Mouse (Mus musculus): ENCODE data around the gene Zyx.

The Zyx gene

DNA sequence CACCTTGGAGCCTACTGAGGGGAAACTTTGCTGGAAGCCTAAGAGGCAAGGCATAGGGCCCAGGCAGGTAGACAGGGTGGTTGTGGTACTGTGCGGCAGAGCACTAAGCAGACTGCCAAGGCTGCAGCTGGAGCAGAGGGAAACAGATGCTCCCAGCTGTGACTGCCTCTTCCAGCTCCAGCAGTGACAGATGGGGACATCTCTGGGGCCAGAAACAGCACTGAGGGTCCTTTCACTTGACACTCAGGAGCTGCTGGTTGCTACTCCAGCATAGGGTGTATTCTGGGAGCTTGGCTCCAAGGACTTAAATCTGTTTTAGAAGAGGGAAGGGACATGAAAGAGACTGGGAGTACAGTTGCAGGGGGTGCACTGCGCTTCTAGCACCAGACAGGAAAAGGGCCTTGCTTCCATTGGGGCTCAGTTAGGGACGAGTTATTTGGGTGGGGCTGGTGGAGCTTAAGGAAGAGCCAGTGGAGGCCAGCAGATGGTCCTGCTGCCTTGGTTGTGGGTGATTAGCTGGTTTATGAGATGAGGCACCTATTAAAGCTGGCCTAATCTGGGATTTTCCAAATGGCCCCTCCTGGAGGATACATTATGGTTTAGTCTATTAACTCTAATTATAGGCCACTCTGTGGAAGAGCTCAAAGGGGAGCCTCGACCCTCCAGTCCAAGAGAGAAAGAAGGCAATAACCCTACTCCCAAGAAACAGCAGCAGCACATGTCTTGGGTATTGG, 21.4 kb downstream of the Zyx start:
- DNase-seq (ENCODE audit: low spot score in 2 of 2), result no peak

DNA sequence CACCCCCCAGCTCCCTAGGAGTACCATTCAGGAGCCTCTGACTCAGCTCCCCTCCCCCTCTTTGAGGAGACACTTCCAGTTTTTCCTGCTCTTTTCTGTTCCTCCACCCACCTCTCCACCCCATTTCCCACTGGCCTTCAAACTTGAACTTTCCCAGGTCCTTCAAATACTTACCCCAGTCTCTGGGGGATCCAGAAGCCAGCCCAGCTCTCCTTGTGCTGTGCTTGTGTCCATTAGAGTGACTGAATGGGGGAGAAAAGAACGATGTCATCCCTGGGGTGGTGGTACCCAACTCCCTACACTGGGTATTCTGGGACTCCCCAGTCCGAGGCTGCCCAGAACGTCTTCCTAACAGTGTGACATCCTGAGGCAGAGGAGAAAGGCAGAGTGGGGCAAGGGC, 22.6 kb downstream of the Zyx start:
- DNase-seq (ENCODE audit: low spot score in 2 of 2), result no peak

DNA sequence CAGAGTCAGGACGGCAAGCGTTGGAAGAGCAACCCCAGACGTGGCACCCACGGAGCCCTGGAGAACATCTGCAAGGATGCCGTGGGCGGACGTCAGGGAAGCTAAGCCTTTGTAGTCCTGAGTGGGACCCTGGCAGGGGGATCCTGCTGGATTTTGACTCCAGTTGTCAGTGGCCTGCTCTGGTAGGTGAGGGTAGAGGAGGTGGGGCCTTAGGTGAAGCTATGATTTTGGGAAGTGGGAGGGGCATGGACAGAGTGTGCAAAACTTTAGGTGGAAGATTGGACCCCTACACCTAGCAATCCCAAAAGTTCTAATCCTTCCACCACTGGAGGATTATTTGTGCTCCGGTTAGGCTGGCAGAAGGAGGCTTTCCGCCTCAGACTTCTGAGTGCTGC, 23.0 kb downstream of the Zyx start:
- DNase-seq (ENCODE audit: low spot score in 2 of 2), result no peak

DNA sequence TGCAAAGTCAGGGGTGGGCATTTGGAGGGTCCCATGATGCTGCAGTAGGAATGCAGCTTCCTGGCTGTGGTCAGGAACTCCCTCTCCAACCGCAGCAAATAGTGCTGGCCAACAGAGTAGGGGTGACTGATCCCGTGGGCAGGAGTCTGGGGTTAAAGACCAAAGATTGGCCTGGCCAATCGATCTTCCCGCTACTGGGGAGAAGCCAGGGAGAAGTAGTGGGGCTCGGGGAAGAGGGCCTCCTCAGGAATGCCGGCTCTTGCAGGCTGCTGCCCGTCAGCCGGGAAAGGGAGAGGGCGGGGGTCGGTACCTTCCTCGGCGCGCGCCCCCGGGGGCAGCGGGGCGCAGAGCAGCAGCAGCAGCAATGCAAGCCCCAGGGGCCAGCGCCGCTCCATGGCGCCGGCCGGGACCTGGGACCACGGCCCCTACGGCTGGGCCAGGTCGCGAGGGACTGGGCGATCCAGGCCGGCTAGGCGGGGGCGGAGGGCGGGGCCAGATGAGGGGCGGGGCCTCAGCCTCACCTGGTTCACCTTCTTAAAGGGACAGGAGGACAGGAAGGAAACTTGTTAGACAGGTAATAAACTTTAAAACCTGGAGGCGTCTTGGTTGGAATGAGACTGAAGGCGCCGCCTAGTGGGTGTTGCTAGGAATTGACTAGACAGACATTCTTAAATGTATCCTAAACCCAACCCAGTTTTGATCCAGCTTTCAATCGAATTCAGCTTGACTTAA, 23.6 kb downstream of the Zyx start, which contains the start of gene Epha1:
TSS of gene Epha1 (minus strand) at position 453 of the 732 bp plus-strand sequence.
- no peak for DNase-seq (ENCODE audit: low spot score in 2 of 2)

GRCm38 (mm10) chr6:42373669-42374430, 24.4 kb downstream of the Zyx start:
- no peak for DNase-seq (ENCODE audit: low spot score in 2 of 2)

- no peak for DNase-seq (ENCODE audit: low spot score in 2 of 2)
Observed at GRCm38 (mm10) chr6:42374701-42375100, 25.3 kb downstream of the Zyx start.

- no peak for DNase-seq (ENCODE audit: low spot score in 2 of 2)
Observed at GRCm38 (mm10) chr6:42375131-42375530, 25.7 kb downstream of the Zyx start.

DNA sequence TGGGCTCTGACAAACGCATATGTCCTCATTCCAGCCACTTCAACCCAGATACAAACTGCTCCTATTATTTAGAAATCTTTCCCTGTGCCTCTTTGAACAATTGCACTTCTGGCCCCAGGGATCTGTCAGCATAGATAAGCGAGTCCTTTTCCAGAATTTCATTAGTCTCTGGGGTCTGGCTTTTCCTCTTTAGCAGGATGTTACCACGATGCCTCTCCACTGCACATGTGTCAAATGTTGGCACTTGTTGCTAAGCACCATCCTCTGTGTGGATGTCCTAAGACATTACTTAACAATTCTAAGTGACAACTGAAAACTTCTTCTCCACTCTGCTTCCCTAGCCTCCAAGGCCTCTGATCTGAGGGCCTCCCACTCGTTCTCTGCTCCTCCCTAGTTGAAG, 26.6 kb downstream of the Zyx start:
- DNase-seq (ENCODE audit: low spot score in 2 of 2), result no peak

DNA sequence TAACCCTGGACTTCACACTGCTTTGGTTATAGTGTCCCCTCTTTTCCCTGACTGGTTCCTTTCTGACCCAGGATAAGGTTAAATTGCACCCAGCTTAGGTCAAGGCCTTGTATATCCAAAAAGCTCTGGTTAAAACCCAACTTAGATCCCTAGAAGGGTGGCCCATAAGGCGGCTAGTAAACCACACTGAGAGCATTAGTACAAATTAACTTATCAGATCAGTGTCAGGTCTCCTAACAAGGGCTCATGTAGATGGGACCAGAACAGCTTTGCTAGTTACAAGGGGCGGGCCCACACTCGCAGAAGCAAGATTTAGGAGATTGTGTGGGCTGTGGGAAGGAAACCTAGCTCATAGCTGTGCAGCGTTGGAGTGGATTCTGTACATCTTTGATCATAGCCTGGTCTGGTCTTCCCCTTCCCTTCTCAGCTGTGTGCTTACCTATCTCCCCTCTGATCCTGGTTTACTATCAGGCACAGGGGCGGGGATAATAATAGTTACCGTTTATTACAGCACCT, 27.1 kb downstream of the Zyx start:
- DNase-seq (ENCODE audit: low spot score in 2 of 2), result no peak

GRCm38 (mm10) chr6:42377280-42377679, 27.9 kb downstream of the Zyx start:
- no peak for DNase-seq (ENCODE audit: low spot score in 2 of 2)

- no peak for DNase-seq (ENCODE audit: low spot score in 2 of 2)
Observed at GRCm38 (mm10) chr6:42379551-42379950, 30.1 kb downstream of the Zyx start.

DNA sequence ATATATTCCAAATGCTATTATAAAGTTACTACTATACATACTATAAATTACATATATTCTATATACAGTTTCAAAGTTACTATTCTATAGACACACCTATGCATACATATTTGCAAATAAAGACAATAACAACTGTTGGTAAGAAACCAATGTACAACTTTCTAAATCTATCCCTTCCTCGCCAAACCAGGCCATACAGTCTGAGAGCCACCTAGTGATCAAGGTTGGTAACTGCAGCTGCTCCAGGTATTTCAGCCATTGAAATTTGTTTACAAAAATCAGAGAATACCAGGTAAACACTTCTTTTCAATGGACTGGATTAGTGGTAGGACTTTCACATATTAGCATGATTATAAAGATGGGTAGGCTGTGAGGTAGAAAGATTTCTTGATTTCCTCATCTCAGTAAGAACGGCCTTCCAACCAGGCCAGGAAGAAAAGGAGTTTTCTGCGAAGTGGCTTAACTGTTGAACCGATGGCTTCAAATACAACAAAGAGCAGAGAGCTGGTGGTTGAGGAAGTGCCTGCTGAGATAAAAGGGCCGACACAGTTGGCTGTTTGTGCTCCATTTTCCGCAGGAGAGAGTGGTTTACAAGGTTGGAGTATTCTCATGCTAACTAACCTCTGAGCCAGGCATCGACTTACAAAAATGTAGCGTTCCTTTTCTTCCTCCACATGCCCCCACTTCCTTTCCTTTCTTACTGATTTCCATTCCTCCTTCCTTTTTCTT, 31.1 kb downstream of the Zyx start:
- no peak for DNase-seq (ENCODE audit: low spot score in 2 of 2)

DNA sequence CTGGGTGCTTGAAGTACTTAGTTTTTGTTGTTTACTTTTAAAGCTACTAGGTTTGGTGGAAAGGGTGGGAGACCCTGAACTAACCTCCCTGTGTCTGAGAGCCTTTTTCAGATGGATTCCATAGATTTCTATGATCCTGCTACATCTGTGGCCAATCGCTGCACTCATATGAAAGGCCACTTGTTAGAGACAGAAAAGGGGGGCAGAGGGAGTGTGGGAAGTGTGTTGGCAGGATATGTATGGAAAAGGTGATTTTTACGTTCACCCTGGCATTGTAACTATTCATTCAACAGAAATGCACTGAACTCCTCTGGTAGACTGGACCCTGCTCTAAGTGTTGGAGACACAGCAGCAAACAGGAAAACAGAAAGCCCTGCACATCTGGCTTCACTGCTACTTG, 31.8 kb downstream of the Zyx start:
- DNase-seq (ENCODE audit: low spot score in 2 of 2), result no peak

DNA sequence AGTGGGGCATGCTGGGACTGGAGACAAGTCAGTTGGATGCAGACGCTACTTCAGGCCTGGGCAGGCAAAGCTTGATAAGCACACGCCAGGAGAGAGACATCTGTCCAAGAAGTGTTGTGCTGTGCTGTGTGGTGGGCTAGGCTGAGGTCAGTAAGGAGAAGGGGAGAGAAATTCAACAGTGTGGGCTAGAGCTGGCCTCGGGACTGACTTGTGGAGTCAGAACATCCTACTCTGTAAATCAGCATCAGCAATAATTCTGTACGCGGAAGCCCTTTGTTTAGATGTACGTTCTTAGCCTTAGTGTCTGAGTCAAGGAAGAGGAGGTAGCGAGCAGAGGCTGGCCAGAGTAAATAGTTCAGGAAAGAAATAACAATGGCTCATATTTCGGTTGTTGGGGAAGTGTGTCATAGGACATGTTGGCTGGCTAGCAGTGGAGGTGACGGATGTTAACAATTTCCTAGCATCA, 32.5 kb downstream of the Zyx start:
- no peak for DNase-seq (ENCODE audit: low spot score in 2 of 2)

GRCm38 (mm10) chr6:42383360-42383759, 33.9 kb downstream of the Zyx start:
- no peak for DNase-seq (ENCODE audit: low spot score in 2 of 2)

GRCm38 (mm10) chr6:42385635-42386034, 36.2 kb downstream of the Zyx start:
- peak in 1 of 2 experiments; percentile 45 for DNase-seq (ENCODE audit: low spot score in 2 of 2)

- DNase-seq (ENCODE audit: low spot score in 2 of 2), result no peak
Observed at GRCm38 (mm10) chr6:42391796-42392330, 42.4 kb downstream of the Zyx start.

DNA sequence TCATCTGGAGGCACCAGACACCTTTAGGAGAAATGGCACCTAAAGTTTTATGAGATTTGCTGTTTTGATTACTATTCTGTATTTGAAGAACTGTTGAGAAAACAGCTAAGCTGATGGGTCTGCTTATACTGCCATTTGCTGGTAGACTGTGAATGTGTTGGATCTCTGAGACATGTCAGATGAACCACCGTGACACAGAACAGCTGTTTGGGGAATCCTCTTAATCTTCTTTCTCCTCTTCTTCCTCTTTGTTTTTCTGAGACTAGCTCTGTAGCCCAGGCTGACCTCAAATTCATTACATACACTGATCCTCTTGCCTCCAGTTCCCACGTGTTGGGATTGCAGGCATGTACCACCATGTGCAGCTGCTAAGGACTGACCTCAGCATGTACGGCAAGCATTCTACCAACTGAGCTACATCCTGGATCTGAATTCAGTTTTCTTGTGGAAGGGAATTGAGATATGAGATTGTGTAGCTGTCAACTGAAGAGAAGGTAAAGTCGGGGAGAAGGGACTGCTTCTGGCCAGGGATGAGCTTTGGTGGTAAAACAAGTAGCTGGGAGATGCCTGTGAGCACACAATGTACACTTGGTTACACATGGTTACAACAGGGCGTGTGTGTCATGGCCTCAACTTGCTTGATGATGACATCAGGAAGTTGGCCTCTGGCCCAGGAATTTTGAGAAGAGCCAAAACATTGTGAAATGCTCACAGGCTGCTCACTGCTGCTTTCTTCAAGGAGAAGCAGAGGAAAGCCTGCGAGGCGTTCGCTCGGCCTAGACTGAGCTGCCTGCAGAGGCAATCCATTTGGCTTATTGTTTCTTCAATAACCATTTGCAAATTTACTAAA, 46.8 kb downstream of the Zyx start:
- DNase-seq (ENCODE audit: low spot score in 2 of 2), result peak in 1 of 2 experiments; percentile 28

- DNase-seq (ENCODE audit: low spot score in 2 of 2), result no peak
Observed at GRCm38 (mm10) chr6:42397041-42397657, 47.7 kb downstream of the Zyx start.

GRCm38 (mm10) chr6:42398285-42398684, 48.9 kb downstream of the Zyx start:
- no peak for DNase-seq (ENCODE audit: low spot score in 2 of 2)
